Mouse (Mus musculus): ENCODE results near the gene Hsf2bp. TPM values are rescaled to one million over a fixed set of nuclear protein-coding genes. Genes with fewer than 3 reads are reported as not detected.
"Not testable (repeated sequence)": the region's sequence is repeated elsewhere in the genome, so short reads cannot be mapped to it uniquely, and the experiment has no call there.

Gene Hsf2bp
- 0.63 and 0.75 TPM in 2 replicates for polyA plus RNA-seq (2015; fragmentation: Nextera tagmentation; extraction: Ambion mirVana)

GRCm38 (mm10) chr17:32035609-32036508, at the start of gene Hsf2bp, which contains the start of gene Rrp1b:
TSS of gene Hsf2bp (minus strand) at chr17:32036349.
TSS of gene Rrp1b (plus strand) at chr17:32036100.
- ATAC-seq (replicated peaks), result peak; percentile 97
- H3K9ac ChIP-seq, result peak within 1 kb of the TSS; percentile 83
- peak within 1 kb of the TSS; percentile 87 for H3K4me3 ChIP-seq
- no peaks in the 10 kb centered on the region for H3K27me3 ChIP-seq (replicated peaks)
- no peaks in the 10 kb centered on the region for H3K9me3 ChIP-seq
- H3K4me2 ChIP-seq, result peak within 1 kb of the TSS; percentile 96
- H3K27ac ChIP-seq, result peak within 1 kb of the TSS; percentile 84
- H3K4me1 ChIP-seq, result peaks cover 24% of the 10 kb centered on the region
- no peaks in the 10 kb centered on the region for H3K36me3 ChIP-seq (replicated peaks)
- 5% methylated on average over 52 of the region's 52 CpGs for WGBS

- H3K36me3 ChIP-seq (replicated peaks), result no peaks in the 10 kb centered on the region
- H3K27ac ChIP-seq, result no peak overlapping the region
- H3K4me1 ChIP-seq, result no peaks in the 10 kb centered on the region
- H3K9ac ChIP-seq, result no peak overlapping the region
- no peaks in the 10 kb centered on the region for H3K27me3 ChIP-seq (replicated peaks)
- H3K9me3 ChIP-seq, result no peaks in the 10 kb centered on the region
- no peak overlapping the region for H3K4me3 ChIP-seq
- WGBS, result 87% methylated on average over 2 of the region's 2 CpGs
- no peak overlapping the region for H3K4me2 ChIP-seq
- ATAC-seq (replicated peaks), result no peak
Measured at GRCm38 (mm10) chr17:32083351-32083750, 47.2 kb upstream of the Hsf2bp start.

GRCm38 (mm10) chr17:32075164-32075563, 39.0 kb upstream of the Hsf2bp start:
- H3K36me3 ChIP-seq (replicated peaks), result no peaks in the 10 kb centered on the region
- no peak overlapping the region for H3K4me3 ChIP-seq
- H3K27me3 ChIP-seq (replicated peaks), result no peaks in the 10 kb centered on the region
- no peak overlapping the region for H3K27ac ChIP-seq
- H3K9ac ChIP-seq, result no peak overlapping the region
- no peak overlapping the region for H3K4me2 ChIP-seq
- 0% methylated on average over 2 of the region's 2 CpGs for WGBS
- H3K9me3 ChIP-seq, result no peaks in the 10 kb centered on the region
- ATAC-seq (replicated peaks), result no peak
- H3K4me1 ChIP-seq, result no peaks in the 10 kb centered on the region

GRCm38 (mm10) chr17:32074658-32075057, 38.5 kb upstream of the Hsf2bp start:
- ATAC-seq (replicated peaks), result no peak
- Histone ChIP-seq H3K9ac (no peak overlapping the region), H3K27ac (no peak overlapping the region), H3K4me2 (no peak overlapping the region), H3K27me3 (replicated peaks) (no peaks in the 10 kb centered on the region), H3K4me1 (no peaks in the 10 kb centered on the region), H3K36me3 (replicated peaks) (no peaks in the 10 kb centered on the region), H3K9me3 (no peaks in the 10 kb centered on the region; the same call in 1 of the 2 replicates), H3K4me3 (no peak overlapping the region)
- 54% methylated on average over 4 of the region's 4 CpGs for WGBS

GRCm38 (mm10) chr17:32073359-32073758, 37.2 kb upstream of the Hsf2bp start:
- H3K27me3 ChIP-seq (replicated peaks), result no peaks in the 10 kb centered on the region
- no peaks in the 10 kb centered on the region for H3K36me3 ChIP-seq (replicated peaks)
- no peaks in the 10 kb centered on the region for H3K4me1 ChIP-seq
- H3K9ac ChIP-seq, result no peak overlapping the region
- WGBS, result 9% methylated on average over 2 of the region's 2 CpGs
- no peak overlapping the region for H3K4me3 ChIP-seq
- no peak overlapping the region for H3K27ac ChIP-seq
- ATAC-seq (replicated peaks), result no peak
- H3K4me2 ChIP-seq, result no peak overlapping the region
- H3K9me3 ChIP-seq, result no peaks in the 10 kb centered on the region; the same call in 1 of the 2 replicates

- no peak overlapping the region for H3K4me3 ChIP-seq
- no peak for ATAC-seq (replicated peaks)
- no peaks in the 10 kb centered on the region for H3K4me1 ChIP-seq
- H3K27me3 ChIP-seq (replicated peaks), result no peaks in the 10 kb centered on the region
- H3K36me3 ChIP-seq (replicated peaks), result no peaks in the 10 kb centered on the region
- WGBS, result 93% methylated on average over 2 of the region's 2 CpGs
- no peaks in the 10 kb centered on the region; the same call in 1 of the 2 replicates for H3K9me3 ChIP-seq
- H3K27ac ChIP-seq, result no peak overlapping the region
- H3K9ac ChIP-seq, result no peak overlapping the region
- no peak overlapping the region for H3K4me2 ChIP-seq
Measured at GRCm38 (mm10) chr17:32068810-32069209, 32.7 kb upstream of the Hsf2bp start.

- Histone ChIP-seq H3K9ac (no peak overlapping the region), H3K9me3 (no peaks in the 10 kb centered on the region; the same call in 1 of the 2 replicates), H3K27me3 (replicated peaks) (no peaks in the 10 kb centered on the region), H3K4me3 (no peak overlapping the region), H3K36me3 (replicated peaks) (no peaks in the 10 kb centered on the region), H3K4me1 (no peaks in the 10 kb centered on the region), H3K27ac (no peak overlapping the region), H3K4me2 (no peak overlapping the region)
- no peak for ATAC-seq (replicated peaks)
- 92% methylated on average over 11 of the region's 11 CpGs for WGBS
Measured at GRCm38 (mm10) chr17:32068381-32068780, 32.2 kb upstream of the Hsf2bp start.

GRCm38 (mm10) chr17:32067541-32067940, 31.4 kb upstream of the Hsf2bp start:
- H3K4me3 ChIP-seq, result no peak overlapping the region
- no peaks in the 10 kb centered on the region for H3K4me1 ChIP-seq
- no peaks in the 10 kb centered on the region; the same call in 1 of the 2 replicates for H3K9me3 ChIP-seq
- 76% methylated on average over 9 of the region's 9 CpGs for WGBS
- ATAC-seq (replicated peaks), result no peak
- H3K27ac ChIP-seq, result no peak overlapping the region
- H3K4me2 ChIP-seq, result no peak overlapping the region
- no peak overlapping the region for H3K9ac ChIP-seq
- no peaks in the 10 kb centered on the region for H3K36me3 ChIP-seq (replicated peaks)
- no peaks in the 10 kb centered on the region for H3K27me3 ChIP-seq (replicated peaks)

- not testable (repeated sequence) for H3K9ac ChIP-seq; H3K4me2 ChIP-seq; H3K9me3 ChIP-seq; H3K27ac ChIP-seq; H3K27me3 ChIP-seq (replicated peaks); H3K4me3 ChIP-seq; H3K4me1 ChIP-seq; ATAC-seq (replicated peaks)
- 36% methylated on average over 8 of the region's 8 CpGs for WGBS
- H3K36me3 ChIP-seq (replicated peaks), result peaks cover 12% of the 10 kb centered on the region
Measured at GRCm38 (mm10) chr17:32064762-32065161, 28.6 kb upstream of the Hsf2bp start.

GRCm38 (mm10) chr17:32063654-32064053, 27.5 kb upstream of the Hsf2bp start:
- Histone ChIP-seq H3K27me3 (replicated peaks) (no peaks in the 10 kb centered on the region), H3K4me3 (no peak overlapping the region), H3K9me3 (no peaks in the 10 kb centered on the region), H3K36me3 (replicated peaks) (peaks cover 15% of the 10 kb centered on the region), H3K4me2 (no peak overlapping the region), H3K9ac (no peak overlapping the region), H3K4me1 (no peaks in the 10 kb centered on the region), H3K27ac (no peak overlapping the region)
- no peak for ATAC-seq (replicated peaks)
- WGBS, result 86% methylated on average over 2 of the region's 2 CpGs

GRCm38 (mm10) chr17:32061219-32061618, 25.1 kb upstream of the Hsf2bp start:
- ATAC-seq (replicated peaks), result no peak
- Histone ChIP-seq H3K4me3 (no peak overlapping the region), H3K27ac (no peak overlapping the region), H3K27me3 (replicated peaks) (no peaks in the 10 kb centered on the region), H3K9me3 (no peaks in the 10 kb centered on the region), H3K36me3 (replicated peaks) (peaks cover 33% of the 10 kb centered on the region), H3K4me2 (no peak overlapping the region), H3K9ac (no peak overlapping the region), H3K4me1 (no peaks in the 10 kb centered on the region)
- WGBS, result 94% methylated on average over 14 of the region's 14 CpGs

GRCm38 (mm10) chr17:32059084-32059483, 22.9 kb upstream of the Hsf2bp start:
- H3K27me3 ChIP-seq (replicated peaks), result no peaks in the 10 kb centered on the region
- no peak for ATAC-seq (replicated peaks)
- H3K9me3 ChIP-seq, result no peaks in the 10 kb centered on the region
- H3K4me2 ChIP-seq, result no peak overlapping the region
- WGBS, result 91% methylated on average over 2 of the region's 2 CpGs
- H3K36me3 ChIP-seq (replicated peaks), result peaks cover 47% of the 10 kb centered on the region
- H3K4me1 ChIP-seq, result no peaks in the 10 kb centered on the region
- no peak overlapping the region for H3K9ac ChIP-seq
- no peak overlapping the region for H3K4me3 ChIP-seq
- H3K27ac ChIP-seq, result no peak overlapping the region

- H3K27me3 ChIP-seq (replicated peaks), result no peaks in the 10 kb centered on the region
- H3K4me3 ChIP-seq, result no peak overlapping the region
- WGBS, result 88% methylated on average over 2 of the region's 2 CpGs
- H3K4me2 ChIP-seq, result no peak overlapping the region
- ATAC-seq (replicated peaks), result no peak
- no peak overlapping the region for H3K27ac ChIP-seq
- H3K36me3 ChIP-seq (replicated peaks), result peaks cover 50% of the 10 kb centered on the region
- no peaks in the 10 kb centered on the region for H3K9me3 ChIP-seq
- H3K4me1 ChIP-seq, result no peaks in the 10 kb centered on the region
- H3K9ac ChIP-seq, result no peak overlapping the region
Measured at GRCm38 (mm10) chr17:32057843-32058242, 21.7 kb upstream of the Hsf2bp start.
